Mouse (Mus musculus) embryonic fibroblast, embryonic 13.5 days (primary cell): ENCODE measurements at regions not wholly inside any gene's neighbourhood (a gene's known extent, or its start where the extent isn't known, plus 50 kb on each side); places are given as distances from the start of the nearest gene placed in this dataset.

Experiments used
- CTCF ChIP-seq: IDR thresholded peaks from 2 replicates; pipeline ENCODE4 v1.5.1; 2011; ENCODE audit warnings: mild to moderate bottlenecking, control low read depth, low read length, moderate library complexity, borderline replicate concordance; ENCODE audit not compliant: insufficient read depth
- POLR2A ChIP-seq: IDR thresholded peaks from 2 replicates; pipeline ENCODE4 v1.6.1; 2011; ENCODE audit warnings: low read depth, mild to moderate bottlenecking, control low read depth, low read length, moderate library complexity

DNA sequence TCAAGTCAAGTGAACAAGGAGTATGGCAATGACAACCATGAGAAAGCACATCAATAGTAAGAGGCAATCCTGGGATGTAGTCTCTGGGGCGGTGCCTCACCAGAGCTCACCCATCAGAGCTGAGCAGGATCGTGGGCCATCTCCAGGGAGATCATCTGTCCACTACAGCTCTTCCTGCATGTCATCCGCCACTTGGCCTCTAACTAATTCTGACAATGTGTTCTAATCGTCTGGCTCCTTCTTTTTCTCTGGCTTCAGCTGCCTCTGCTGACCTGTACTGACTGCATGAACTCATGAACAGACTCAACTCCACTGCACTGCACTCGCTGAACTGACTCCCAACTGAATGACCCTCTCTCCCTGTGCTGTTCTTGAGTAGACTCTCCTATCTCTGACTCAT lies 277.9 kb upstream of the Far2 start:
- TF ChIP-seq POLR2A (no peak), CTCF (no peak)
